Mouse (Mus musculus) left cerebral cortex, adult 18-20 months (tissue): ENCODE results near the gene Mast4. TPM values are rescaled to one million over a fixed set of nuclear protein-coding genes. Genes with fewer than 3 reads are reported as not detected.

Source experiments
- DNase-seq, 2 experiments: peaks; one replicate each; pipeline ENCODE4 v3.0.0; 2021 to 2022; ENCODE audit warnings: low spot score in 2 of 2, mixed read lengths in 1 of 2
- total RNA-seq, 2 experiments: library from RNA; stranded (reverse); gene quantifications; 2 replicates each; pipeline ENCODE4 v1.2.3; 2021

The Mast4 gene
- total RNA-seq, 2 experiments from 2014 or later = 49.8 to 50.2 TPM

DNA sequence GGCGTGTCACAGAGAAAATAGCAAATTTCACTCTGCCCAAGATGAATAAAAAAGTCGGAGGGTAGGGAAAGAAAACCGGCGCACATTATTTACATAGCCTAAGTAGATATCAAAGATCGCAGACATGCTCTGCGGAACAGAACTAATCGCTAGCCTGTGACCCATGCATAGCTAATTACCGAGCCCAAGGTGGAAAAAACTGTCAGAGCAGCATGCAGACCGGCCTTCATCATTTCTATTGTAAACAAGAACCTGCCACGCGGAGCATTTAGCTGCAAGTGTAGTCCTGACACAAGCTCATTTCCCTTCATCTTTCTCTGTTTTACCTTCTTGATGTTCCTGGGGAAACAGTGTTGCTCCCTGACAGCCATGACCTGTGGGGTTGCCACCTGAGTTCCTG lies 342.4 kb downstream of the Mast4 start:
- no peak for DNase-seq

DNA sequence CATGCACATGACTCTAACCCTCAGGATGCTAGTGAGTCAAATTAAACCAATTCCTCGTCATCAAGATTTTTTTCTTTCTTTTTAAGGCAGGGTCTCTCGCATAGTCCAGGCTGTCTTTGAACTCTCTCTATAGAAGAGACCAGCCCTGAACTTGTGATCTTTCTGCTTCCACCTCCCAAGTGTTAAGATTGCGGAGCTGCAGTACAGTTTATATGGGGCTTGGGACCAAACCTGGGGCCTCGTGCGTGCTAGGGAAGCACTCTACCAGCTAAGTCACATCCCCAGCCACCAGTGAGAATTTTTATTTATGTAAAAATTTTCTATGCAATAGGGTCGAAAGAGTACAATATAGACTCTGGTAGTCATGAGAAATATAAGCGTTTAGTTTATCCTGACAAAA lies 343.1 kb downstream of the Mast4 start:
- DNase-seq = no peak

GRCm38 (mm10) chr13:102990085-102990484 lies 344.2 kb downstream of the Mast4 start:
- DNase-seq = no peak

DNA sequence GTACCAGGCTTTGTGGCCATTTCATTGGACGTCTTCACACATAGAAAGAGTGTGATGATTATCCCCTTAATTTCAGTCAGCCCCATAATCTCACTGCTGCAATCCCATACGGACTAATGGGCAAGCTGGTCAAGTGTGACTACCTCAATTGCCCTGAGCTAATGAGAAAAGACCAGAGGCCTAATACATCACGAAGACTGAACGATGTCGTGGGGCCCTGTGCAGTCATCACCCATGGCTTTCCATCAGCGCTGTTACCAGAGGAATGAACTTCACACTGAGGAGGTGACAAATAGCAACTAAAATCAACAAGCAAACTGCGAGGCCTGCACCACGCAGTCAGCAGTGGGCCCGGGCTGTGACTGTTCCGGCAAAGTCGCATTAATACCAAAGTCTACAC lies 344.7 kb downstream of the Mast4 start:
- no peak for DNase-seq

DNA sequence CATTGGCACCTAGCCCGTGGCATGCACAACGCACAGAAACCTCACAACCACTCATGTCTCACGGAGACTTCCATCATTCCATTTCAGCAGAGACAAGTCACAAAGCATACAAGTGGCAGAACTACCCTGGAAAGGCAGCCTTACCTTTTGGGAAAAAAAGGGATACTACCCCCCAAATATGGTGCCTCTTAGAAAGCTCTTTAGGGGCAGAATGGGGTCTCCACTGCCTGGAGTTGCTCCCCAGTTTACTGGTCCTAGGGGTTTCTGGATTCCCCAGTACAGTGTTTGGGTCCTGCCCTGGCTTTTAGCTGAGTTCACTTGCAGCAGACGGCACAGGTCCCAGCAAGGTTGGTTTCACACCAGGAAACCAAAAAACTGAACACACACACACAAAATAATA lies 345.3 kb downstream of the Mast4 start:
- DNase-seq = no peak

DNA sequence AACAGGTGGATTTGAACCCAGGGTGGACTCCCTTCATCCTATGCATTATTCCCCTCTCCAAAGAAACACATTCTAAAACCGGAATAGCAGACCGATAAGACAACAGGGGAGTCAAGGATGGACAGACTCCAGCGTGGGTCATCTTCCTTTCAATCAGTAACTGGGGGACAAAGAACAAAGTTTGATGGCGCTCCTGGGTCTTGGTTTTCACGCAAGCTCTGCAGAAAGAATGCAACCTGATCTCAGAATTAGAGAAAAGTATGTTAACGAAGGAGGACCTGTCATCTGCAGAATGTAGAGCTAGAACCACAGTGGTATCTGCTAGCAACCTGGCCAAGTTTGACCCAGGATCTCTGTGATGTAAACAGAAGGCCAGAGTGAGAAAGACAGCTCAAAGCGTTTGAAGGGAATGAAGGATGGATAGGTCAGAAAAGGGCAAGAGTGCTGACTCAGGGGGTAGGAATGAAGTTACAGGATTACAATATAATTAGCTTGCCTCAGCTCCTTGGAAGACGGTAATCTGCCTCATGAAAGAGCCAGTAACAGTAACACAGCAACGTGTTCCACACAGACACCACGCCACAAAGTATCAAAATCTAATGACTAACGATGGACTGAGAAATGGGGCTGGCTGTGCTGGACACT lies 345.9 kb downstream of the Mast4 start:
- DNase-seq = no peak

DNA sequence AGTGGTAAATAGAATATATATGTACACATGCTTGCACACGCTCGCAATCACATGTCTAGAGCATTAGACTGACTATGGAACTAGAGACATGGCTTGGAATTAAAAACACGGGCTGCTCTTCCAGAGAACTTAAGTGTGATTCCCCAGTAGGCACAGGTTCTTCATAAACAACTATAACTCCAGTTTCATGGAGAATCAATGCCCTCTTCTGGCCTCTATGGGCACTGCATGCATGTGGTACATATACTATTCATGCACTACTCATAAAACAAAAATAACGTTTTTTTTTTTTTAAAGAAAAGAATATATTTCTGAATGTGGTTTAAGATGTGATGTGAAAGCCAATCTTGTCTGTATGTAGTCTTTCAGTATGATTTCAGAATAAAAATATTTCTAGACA lies 349.7 kb downstream of the Mast4 start:
- no peak for DNase-seq

GRCm38 (mm10) chr13:102973853-102974252 lies 360.4 kb downstream of the Mast4 start:
- no peak for DNase-seq

DNA sequence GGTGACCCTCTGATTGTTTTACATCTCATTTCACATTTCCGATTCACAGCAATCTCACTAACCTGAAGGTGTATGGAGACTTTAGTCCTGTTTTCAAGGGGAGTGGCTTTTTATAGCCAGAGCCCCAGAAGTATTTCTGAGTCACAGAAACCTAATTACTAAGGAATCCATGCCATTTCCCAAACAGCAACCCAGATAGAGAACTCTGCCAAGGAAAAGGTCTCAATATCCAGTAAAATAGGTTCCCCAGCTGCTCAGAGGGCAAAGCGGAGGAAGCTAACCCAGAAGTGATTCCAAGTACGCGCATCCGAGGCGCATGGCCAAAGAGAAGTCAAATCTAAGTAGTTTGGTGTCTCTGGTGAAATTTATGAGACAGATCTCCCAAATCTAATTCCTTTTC lies 370.8 kb downstream of the Mast4 start:
- no peak for DNase-seq

- no peak for DNase-seq
Measured at GRCm38 (mm10) chr13:102958273-102959270, 375.7 kb downstream of the Mast4 start.

GRCm38 (mm10) chr13:102957508-102958272 lies 376.6 kb downstream of the Mast4 start:
- DNase-seq = no peak

- no peak for DNase-seq
Measured at GRCm38 (mm10) chr13:102955506-102955905, 378.8 kb downstream of the Mast4 start.

DNA sequence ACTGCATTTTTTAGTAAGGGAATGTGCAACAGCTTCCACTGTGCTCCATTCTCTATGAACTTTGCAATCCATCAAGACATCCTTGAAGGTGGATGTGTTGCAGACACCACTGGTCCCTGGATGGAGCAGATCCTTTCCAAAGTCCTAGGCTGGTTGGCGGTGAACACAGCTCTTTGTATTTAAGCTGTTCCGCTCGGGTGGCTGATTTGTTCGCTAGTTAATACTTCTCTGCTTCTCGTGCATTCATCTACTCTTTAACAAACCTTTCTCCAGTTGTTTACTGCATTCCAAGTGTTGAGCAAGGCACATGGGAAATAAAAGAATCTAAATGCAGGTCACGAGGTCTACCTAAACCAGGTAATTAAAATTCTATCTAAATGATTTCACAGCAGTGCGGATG lies 384.5 kb downstream of the Mast4 start:
- no peak for DNase-seq

DNA sequence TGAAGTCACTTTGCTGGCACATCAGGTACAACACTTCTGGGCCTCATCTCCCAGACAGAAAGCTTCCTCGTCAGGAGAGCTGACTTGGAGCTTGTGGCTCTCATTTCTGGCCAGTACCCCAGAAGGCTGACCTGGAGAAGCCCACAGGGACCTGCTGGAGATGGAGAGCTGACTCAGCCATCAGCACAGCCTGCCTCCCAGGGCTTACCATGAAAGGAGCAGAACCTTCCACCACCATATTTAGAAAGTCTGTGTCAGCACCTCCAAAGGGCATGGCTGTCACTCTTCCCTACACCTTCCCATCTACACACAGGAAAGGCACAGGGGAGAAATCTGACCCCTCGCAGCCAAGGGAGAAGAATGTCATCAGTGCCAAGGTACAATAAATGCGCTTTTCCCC lies 385.3 kb downstream of the Mast4 start:
- DNase-seq = no peak

DNA sequence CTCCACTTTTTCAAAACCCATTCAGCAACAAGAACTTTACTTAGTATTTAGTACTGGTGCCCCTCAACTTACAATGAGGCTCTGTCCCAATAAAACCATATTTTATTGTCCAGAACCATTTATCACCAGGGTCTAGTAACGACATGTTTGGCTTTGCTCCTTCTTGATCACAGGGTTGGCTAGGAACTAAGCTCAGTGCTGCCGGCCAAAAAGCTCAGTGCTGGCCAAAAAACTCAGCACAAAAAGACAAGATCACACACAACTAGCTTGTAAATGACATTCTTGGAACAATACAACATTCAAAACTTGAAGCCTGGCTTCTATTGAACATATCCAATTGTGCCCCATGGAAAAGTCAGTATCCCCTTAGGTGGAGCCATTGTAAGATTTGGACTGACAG lies 386.8 kb downstream of the Mast4 start:
- DNase-seq = no peak

DNA sequence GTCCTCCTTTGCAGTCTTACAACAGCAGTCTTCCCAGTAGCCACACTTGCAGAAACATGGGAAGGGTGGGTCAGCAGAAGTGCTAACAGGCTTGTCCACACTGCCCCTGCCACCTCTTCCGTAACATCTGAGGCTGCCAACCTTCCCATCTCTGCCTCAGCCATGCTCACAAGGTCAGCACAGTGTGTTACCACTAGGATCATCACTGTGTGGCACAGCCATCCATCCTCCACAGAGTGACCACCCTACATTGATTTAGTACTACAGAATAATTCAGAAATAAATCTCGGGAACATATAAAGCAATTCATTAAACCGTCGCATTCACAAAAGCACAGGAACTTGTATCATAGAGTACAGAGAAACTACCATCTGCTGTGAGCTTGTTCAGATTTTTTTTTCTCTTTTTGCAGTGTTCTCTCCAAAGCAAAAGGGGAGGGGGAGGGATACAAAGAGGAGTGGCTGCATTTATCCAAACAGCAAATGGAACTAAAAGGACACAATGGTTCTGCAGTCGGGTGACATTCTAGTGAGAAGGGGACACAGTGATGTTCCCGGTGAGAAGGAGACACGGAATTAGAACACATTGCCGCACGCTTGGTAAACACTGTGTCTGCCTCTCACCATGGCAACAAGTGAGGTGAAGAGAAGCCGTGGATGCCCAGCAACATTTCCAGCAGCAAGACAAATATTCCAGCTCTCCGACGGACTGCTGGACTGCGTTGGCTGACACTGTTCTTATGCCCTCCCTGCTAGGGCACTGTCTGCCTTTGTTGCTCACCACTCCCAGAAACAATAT lies 388.1 kb downstream of the Mast4 start:
- peak in 1 of 2 experiments; percentile 28 for DNase-seq

- DNase-seq = no peak
Measured at GRCm38 (mm10) chr13:102945450-102945849, 388.8 kb downstream of the Mast4 start.

DNA sequence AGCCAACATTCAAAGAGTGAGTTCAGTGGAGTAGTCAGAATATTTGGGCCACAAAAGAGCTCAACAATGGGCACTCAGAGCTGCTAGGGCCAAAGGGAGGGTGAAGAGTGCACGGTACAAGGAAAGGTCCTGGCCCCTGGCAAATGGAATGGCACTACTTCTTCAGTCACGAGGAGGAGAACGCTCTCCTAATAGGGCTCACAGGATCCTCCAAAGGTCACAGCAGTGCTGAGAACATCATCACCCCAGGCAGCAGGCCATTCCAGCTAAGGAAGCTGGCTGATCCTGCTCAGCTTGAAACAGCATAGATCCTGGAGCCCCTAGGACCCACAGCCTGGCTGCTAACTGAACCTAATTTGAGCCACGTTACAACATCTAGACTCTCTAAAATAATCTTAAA lies 389.8 kb downstream of the Mast4 start:
- no peak for DNase-seq

- no peak for DNase-seq
Measured at GRCm38 (mm10) chr13:102942557-102942956, 391.7 kb downstream of the Mast4 start.

DNA sequence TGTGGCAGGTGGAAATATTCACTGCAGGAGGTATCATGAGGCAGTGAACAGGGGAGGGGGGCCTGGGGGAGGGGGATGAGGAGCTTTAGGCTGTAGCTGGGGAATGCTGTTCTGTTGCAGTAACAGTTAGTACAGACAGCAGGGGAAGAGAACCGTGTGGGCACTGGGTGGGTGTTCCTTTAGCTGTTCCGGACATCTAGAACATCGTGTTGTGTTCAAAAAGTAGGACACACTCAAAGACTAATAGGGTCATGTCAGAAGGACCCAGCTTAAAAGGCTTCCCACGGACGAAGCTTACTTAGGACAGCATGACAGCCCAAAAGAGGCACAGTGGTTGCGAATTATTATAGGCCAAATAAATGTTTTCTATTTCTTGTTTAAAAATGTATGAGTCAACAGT lies 393.8 kb downstream of the Mast4 start:
- peak in 1 of 2 experiments; percentile 16 for DNase-seq

DNA sequence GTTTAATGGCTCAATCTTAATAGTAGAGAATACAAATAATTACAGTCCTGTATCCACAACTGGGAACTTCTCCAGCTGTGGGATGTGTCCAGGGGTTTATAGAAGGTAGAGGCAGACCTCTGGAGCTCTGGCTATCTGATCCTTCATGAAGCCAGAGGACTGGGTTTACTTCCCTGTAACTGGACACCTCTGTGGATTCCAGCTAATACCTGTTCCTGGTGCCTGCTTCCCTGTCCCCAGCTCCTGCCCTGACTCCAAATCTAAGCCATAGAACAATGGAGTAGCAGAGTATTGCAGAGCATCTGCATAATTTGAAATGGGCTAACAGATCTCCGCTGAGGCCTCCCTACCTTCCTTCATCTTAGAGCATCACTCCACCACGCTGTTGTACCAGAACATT lies 398.1 kb downstream of the Mast4 start:
- no peak for DNase-seq
